Mouse (Mus musculus): ENCODE results near the gene Ybx1. TPM values are rescaled to one million over a fixed set of nuclear protein-coding genes. Genes with fewer than 3 reads are reported as not detected.

Ybx1 gene
- total RNA-seq, 2 experiments from 2014 or later, result 211 to 212 TPM

GRCm38 (mm10) chr4:119244468-119245240 is 49.8 kb downstream of the Ybx1 start:
- peak; percentile 69 to 78 for DNase-seq (ENCODE audit: low spot score in 2 of 2)
- intact Hi-C loops (cut with DNase I), result loop anchor here (5.0 to 10.0 kb wide), 3 partner anchors 48 to 423 kb away; partner anchors contain the start of genes Foxj3, Frg2f1 and Ybx1

GRCm38 (mm10) chr4:119242571-119242970 is 51.8 kb downstream of the Ybx1 start:
- intact Hi-C loops (cut with DNase I), result loop anchor here (5.0 to 10.0 kb wide), 2 partner anchors 292 to 425 kb away; partner anchors contain the start of genes Foxj3 and Frg2f1
- no peak for DNase-seq (ENCODE audit: low spot score in 2 of 2)

GRCm38 (mm10) chr4:119241664-119242063 is 52.7 kb downstream of the Ybx1 start:
- peak; percentile 52 to 55 for DNase-seq (ENCODE audit: low spot score in 2 of 2)
- intact Hi-C loops (cut with DNase I), result loop anchor here (5.0 to 10.0 kb wide), 2 partner anchors 293 to 426 kb away; partner anchors contain the start of genes Foxj3 and Frg2f1

DNA sequence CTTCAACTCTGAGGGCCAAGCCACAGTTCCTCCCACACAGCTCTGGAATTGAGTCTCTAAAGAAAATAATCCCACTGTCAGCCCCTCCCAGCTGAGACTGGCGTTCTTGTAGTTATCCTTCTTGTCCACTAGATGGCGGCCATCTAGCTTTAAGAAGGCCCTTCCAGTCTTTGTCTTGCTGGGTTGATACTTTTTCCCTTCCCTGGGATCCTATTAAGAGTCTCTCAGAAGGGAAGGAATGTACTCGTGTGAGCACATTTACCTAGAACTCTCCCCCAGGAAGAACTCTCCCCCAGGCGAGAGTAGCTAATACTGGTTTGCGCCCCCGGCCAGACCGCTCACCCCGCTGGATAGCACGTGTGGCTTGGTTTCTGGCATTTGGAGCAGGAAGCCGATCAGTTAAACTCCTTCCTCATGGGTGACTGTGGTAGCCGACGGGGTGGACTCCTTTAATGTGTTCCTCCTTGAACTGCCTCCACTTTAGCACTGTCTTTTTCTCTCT is 55.2 kb downstream of the Ybx1 start:
- intact Hi-C loops (cut with DNase I), result no loop called here
- DNase-seq (ENCODE audit: low spot score in 2 of 2), result peak; percentile 19 to 42

- intact Hi-C loops (cut with DNase I), result no loop called here
- DNase-seq (ENCODE audit: low spot score in 2 of 2), result no peak
These were observed 55.7 kb downstream of the Ybx1 start for GRCm38 (mm10) chr4:119238661-119239060.

DNA sequence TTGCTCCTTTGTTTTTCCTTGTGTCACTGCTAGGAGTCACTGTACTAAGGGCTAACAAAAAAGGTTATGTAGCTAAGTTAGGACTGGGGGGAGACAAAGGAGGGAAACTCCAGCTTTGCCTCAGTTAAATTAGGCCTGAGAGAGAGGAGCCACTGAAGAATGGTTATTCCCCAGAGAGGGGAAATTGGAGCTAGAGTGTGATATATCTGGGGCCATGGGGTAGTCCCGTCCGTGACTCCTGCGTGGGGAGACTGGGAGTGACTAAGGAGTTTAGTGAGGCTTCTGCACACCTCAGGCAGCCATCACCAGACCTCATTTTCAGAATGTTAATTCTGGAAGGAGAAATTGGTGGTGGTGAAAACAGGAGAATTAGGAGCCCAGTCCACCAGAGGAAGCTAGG is 60.1 kb downstream of the Ybx1 start:
- intact Hi-C loops (cut with DNase I), result no loop called here
- DNase-seq (ENCODE audit: low spot score in 2 of 2), result no peak

- intact Hi-C loops (cut with DNase I), result no loop called here
- peak; percentile 51 to 52 for DNase-seq (ENCODE audit: low spot score in 2 of 2)
These were observed 61.0 kb downstream of the Ybx1 start for GRCm38 (mm10) chr4:119233256-119233901.

DNA sequence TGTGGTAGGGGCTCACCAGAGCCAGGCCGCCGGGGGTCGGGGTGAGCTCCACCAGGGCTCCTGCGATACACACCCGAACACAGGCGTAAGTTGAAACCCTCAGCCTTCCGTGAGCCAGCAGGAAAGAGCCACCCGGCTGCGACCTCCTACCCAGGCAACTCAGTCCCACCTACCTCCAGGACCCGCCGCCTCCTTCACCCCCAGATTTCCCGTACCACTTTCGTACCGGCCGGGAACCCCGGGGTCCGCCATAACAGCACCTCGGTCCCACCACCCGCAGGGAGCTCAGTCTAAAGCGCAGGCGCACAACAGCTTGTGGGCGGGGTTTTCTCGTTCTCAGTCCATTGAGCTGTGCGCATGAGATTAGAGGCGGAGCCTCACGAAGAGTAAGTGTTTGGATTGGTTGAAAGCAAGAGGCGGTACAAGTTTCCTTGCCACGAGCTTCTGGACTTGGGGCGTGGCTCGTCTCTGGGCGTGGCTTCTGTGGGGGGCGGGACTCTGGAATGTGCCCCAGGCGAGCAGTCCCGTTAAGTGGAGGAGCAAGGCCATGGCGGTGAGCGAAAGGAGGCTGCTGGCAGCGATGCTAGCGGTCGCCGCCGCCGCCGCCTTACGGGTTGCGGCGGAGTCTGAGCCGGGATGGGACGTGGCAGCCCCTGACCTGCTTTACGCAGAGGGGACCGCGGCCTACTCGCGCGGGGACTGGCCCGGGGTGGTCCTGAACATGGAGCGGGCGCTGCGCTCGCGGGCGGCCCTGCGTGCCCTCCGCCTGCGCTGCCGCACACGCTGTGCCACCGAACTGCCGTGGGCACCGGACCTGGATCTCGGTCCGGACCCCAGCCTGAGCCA is 61.8 kb downstream of the Ybx1 start, which contains the start of the genes AU022252 and P3h1:
Gene AU022252 (minus strand): TSS at position 303 of the 846 bp plus-strand sequence.
Gene P3h1 (plus strand): TSS at position 506 of the 846 bp plus-strand sequence.
- intact Hi-C loops (cut with DNase I), result no loop called here
- peak; percentile 97 for DNase-seq (ENCODE audit: low spot score in 2 of 2)

Other genes starting within 250 kb of the Ybx1 start
- gene Slc2a1, start 185.9 kb downstream of the Ybx1 start, total RNA-seq (2021), result 100 to 1,000 TPM; 107 to 126 TPM
- 1 to 10 TPM; 6.9 to 8.6 TPM for gene Zfp691, start 120.4 kb downstream of the Ybx1 start, total RNA-seq (2021)
- under 1 TPM; 0.44 to 0.75 TPM for gene Ermap, start 104.6 kb downstream of the Ybx1 start, total RNA-seq (2021)
- gene Svbp, start 99.3 kb downstream of the Ybx1 start, total RNA-seq (2021), result 10 to 100 TPM; 18.5 to 20.5 TPM
- gene Tmem269, start 76.4 kb downstream of the Ybx1 start, total RNA-seq (2021), result under 1 TPM; 0.57 to 0.91 TPM
- gene AU022252, start 61.9 kb downstream of the Ybx1 start, total RNA-seq (2021), result 10 to 100 TPM; 28.0 to 34.5 TPM
- 1 to 10 TPM; 4.9 to 7.7 TPM for gene P3h1, start 61.7 kb downstream of the Ybx1 start, total RNA-seq (2021)
- gene Cldn19, start 39.2 kb downstream of the Ybx1 start, total RNA-seq (2021), result under 1 TPM; 0.27 to 0.32 TPM
- 10 to 100 TPM; 15.2 to 16.2 TPM for gene Ppih, start 25.9 kb upstream of the Ybx1 start, total RNA-seq (2021)
- 10 to 100 TPM; 19.5 to 23.3 TPM for gene Ccdc30, start 120.9 kb upstream of the Ybx1 start, total RNA-seq (2021)
- 1 to 10 TPM; 4.7 to 7.2 TPM for gene Ppcs, start 127.8 kb upstream of the Ybx1 start, total RNA-seq (2021)
- under 1 TPM in 1 of 2 experiments, not detected in 1; 0.88 TPM for gene Zmynd12, start 128.2 kb upstream of the Ybx1 start, total RNA-seq (2021)
- 1 to 10 TPM; 6.5 to 7.9 TPM for gene Rimkla, start 198.0 kb upstream of the Ybx1 start, total RNA-seq (2021)
- gene Foxj3, start 242.4 kb upstream of the Ybx1 start, total RNA-seq (2021), result 10 to 100 TPM; 65.4 to 71.2 TPM
- gene Frg2f1, start 244.9 kb upstream of the Ybx1 start, total RNA-seq (2021), result 10 to 100 TPM; 21.7 to 26.1 TPM